8 mouse cellular contexts compared by ENCODE assay signal in genomic region chr6:31218880-31219279, GRCm38 (mm10).
DNase-seq lines count a peak whose midpoint lies in the region; ATAC-seq and TF ChIP-seq lines count a peak whose summit lies in the region.

No protein-coding gene starts in this region.

- TF ChIP-seq CTCF in lung, adult 2 months (IDR thresholded peaks at IDR 0.05; ENCODE audit: insufficient read depth, low read length), result no peak
- no peak for TF ChIP-seq CTCF in small intestine, adult 2 months (IDR thresholded peaks at IDR 0.05; ENCODE audit: extremely low read depth, insufficient read length, insufficient replicate concordance, low read depth, low read length)

- H3K9me3 ChIP-seq in embryonic facial prominence, embryonic 15.5 days (replicated peaks), result no peaks in the 10 kb centered on the region
- H3K9me3 ChIP-seq in limb, embryonic 11.5 days (ENCODE audit: control insufficient read depth, low read length), result no peaks in the 10 kb centered on the region

- no peak for TF ChIP-seq POLR2A in lung, adult 2 months (IDR thresholded peaks at IDR 0.05; ENCODE audit: borderline replicate concordance, extremely low read depth, low read depth, low read length)
- TF ChIP-seq POLR2A in small intestine, adult 2 months (IDR thresholded peaks at IDR 0.05; ENCODE audit: low read depth, low read length), result no peak

- H3K27ac ChIP-seq in embryonic facial prominence, embryonic 15.5 days (replicated peaks), result no peak overlapping the region
- no peak overlapping the region for H3K27ac ChIP-seq in limb, embryonic 11.5 days (replicated peaks; ENCODE audit: low read depth, low read length)
- peak overlapping the region; percentile 96 for H3K27ac ChIP-seq in small intestine, adult 2 months (ENCODE audit: insufficient read depth, low read depth, low read length)

- no peak for DNase-seq in lung, adult 2 months
- DNase-seq in lung, postnatal 10 days, result no peak
- peak; percentile 34 for DNase-seq in limb, embryonic 11.5 days (ENCODE audit: low spot score)
- no peak for DNase-seq in urinary bladder, postnatal 14 days (ENCODE audit: low spot score)
- no peak for DNase-seq in ovary, adult 18-20 months (ENCODE audit: low spot score)
- DNase-seq in lung, postnatal 36 days, result no peak

- H3K4me2 ChIP-seq in embryonic facial prominence, embryonic 15.5 days (replicated peaks), result peak overlapping the region; percentile 100
- H3K4me2 ChIP-seq in limb, embryonic 11.5 days (ENCODE audit: low read depth, severe bottlenecking), result peak overlapping the region; percentile 100; the same call in 1 of the 2 replicates

- H3K4me3 ChIP-seq in lung, adult 2 months (replicated peaks; ENCODE audit: extremely low read depth, low read depth, low read length), result peak overlapping the region; percentile 90
- H3K4me3 ChIP-seq in embryonic facial prominence, embryonic 15.5 days (replicated peaks), result peak overlapping the region; percentile 69
- peak overlapping the region; percentile 68; the same call in 1 of the 2 replicates for H3K4me3 ChIP-seq in limb, embryonic 11.5 days (ENCODE audit: low read depth, low read length)
- H3K4me3 ChIP-seq in small intestine, adult 2 months (ENCODE audit: low read depth, low read length), result no peak overlapping the region; the same call in 1 of the 2 replicates

- WGBS in lung, adult 2 months, result 36% methylated on average over 8 of the region's 8 CpGs
- WGBS in embryonic facial prominence, embryonic 15.5 days, result 25% methylated on average over 8 of the region's 8 CpGs
- WGBS in limb, embryonic 11.5 days, result 36% methylated on average over 8 of the region's 8 CpGs
- 47% methylated on average over 8 of the region's 8 CpGs for WGBS in small intestine, adult 2 months

- no peaks in the 10 kb centered on the region for H3K36me3 ChIP-seq in embryonic facial prominence, embryonic 15.5 days
- H3K36me3 ChIP-seq in limb, embryonic 11.5 days (ENCODE audit: control insufficient read depth, insufficient read depth, low read length), result no peaks in the 10 kb centered on the region
- no peaks in the 10 kb centered on the region for H3K36me3 ChIP-seq in small intestine, adult 2 months (ENCODE audit: control insufficient read depth, insufficient read depth, low read length)

- peaks cover 78% of the 10 kb centered on the region for H3K27me3 ChIP-seq in embryonic facial prominence, embryonic 15.5 days
- H3K27me3 ChIP-seq in limb, embryonic 11.5 days (ENCODE audit: control insufficient read depth, insufficient read depth, low read length), result peaks cover 64% of the 10 kb centered on the region
- peaks cover 18% of the 10 kb centered on the region for H3K27me3 ChIP-seq in small intestine, adult 2 months (ENCODE audit: control insufficient read depth, insufficient read depth, low read length)

- H3K9ac ChIP-seq in embryonic facial prominence, embryonic 15.5 days, result no peak overlapping the region
- H3K9ac ChIP-seq in limb, embryonic 11.5 days (ENCODE audit: low read length), result no peak overlapping the region

- peaks cover 12% of the 10 kb centered on the region for H3K4me1 ChIP-seq in lung, adult 2 months (ENCODE audit: control insufficient read depth, insufficient read depth, low read length)
- peaks cover 36% of the 10 kb centered on the region for H3K4me1 ChIP-seq in embryonic facial prominence, embryonic 15.5 days
- H3K4me1 ChIP-seq in limb, embryonic 11.5 days (ENCODE audit: control insufficient read depth, insufficient read depth, low read length), result peaks cover 21% of the 10 kb centered on the region
- H3K4me1 ChIP-seq in small intestine, adult 2 months (ENCODE audit: control insufficient read depth, insufficient read depth, insufficient read length, low read length), result peaks cover 6% of the 10 kb centered on the region

- no peak for ATAC-seq in embryonic facial prominence, embryonic 15.5 days (ENCODE audit: insufficient number of reproducible peaks, low FRiP score, low TSS enrichment, low read depth)
- ATAC-seq in limb, embryonic 11.5 days (ENCODE audit: insufficient number of reproducible peaks, low FRiP score, low TSS enrichment, low read depth), result no peak
